Mouse (Mus musculus): ENCODE data around the gene Tgif1. TPM values are rescaled to one million over a fixed set of nuclear protein-coding genes. Genes with fewer than 3 reads are reported as not detected.

Tgif1 gene
- total RNA-seq, 2 experiments from 2014 or later: 1.5 to 1.6 TPM

DNA sequence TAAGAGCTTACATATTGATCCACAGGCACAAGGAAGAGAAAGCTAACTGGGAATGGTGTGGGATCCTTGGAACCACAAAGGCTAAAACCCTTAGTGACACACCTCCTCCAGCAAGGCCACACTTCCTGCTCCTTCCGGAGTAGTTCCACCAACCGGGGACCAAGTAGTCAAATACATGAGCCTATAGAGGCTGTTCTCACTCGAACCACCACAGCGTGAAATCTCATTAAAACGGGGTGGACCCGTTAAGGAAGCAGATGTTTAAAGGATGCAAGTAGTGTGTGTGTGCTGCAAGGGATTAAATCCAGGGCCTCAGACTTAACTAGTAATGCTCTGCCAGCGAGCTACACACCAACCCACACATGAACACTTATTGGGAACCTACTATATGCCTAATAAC, 27.8 kb upstream of the Tgif1 start:
- no peak overlapping the region for H3K27ac ChIP-seq
- intact Hi-C loops (cut with DNase I): no loop called here
- no peak for DNase-seq (ENCODE audit: extremely low spot score in 1 of 2, low spot score in 2 of 2)
- H3K4me3 ChIP-seq: no peak overlapping the region
- TF ChIP-seq CTCF (IDR thresholded peaks at IDR 0.05): no peak

DNA sequence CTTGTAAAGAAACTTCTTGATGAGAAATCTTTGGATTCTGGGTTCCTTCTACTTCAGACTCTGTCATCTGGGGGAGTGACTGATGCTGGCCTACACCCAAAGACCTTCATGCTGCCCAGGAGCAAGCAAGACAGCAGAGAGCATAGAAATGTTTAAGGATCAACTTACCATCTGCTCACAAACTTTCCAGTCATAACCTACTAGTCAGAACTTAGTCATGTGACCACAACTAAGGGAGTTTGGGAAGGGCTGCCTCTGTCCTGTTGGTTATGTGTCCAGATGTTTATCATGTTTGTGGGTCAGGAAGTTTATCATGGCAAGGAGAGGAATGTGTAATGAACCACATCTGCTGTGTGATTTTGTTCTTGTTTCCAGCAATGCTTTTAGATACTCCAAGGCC, 24.9 kb upstream of the Tgif1 start:
- no peak overlapping the region for H3K27ac ChIP-seq
- DNase-seq (ENCODE audit: extremely low spot score in 1 of 2, low spot score in 2 of 2): no peak
- no peak for TF ChIP-seq CTCF (IDR thresholded peaks at IDR 0.05)
- no peak overlapping the region for H3K4me3 ChIP-seq
- intact Hi-C loops (cut with DNase I): no loop called here

DNA sequence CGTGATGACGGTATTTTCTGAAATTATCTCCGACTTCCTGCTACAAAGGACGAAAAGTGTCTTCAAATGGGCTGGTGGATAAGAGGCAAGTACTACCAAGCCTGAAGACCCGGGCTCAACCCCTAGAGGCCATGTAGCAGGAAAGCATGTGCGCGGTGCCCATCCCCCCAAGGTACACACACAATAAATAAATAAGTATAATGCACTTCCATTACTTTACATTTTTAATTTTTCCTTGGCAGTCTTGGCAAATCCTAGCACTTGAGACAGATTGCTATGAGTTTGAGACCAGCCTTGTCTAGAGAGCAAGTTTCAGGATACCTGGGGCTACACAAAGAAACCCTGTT, 20.4 kb upstream of the Tgif1 start:
- H3K27ac ChIP-seq: no peak overlapping the region
- peak overlapping the region; percentile 35 for H3K4me3 ChIP-seq
- TF ChIP-seq CTCF (IDR thresholded peaks at IDR 0.05): no peak
- DNase-seq (ENCODE audit: extremely low spot score in 1 of 2, low spot score in 2 of 2): no peak
- intact Hi-C loops (cut with DNase I): no loop called here

DNA sequence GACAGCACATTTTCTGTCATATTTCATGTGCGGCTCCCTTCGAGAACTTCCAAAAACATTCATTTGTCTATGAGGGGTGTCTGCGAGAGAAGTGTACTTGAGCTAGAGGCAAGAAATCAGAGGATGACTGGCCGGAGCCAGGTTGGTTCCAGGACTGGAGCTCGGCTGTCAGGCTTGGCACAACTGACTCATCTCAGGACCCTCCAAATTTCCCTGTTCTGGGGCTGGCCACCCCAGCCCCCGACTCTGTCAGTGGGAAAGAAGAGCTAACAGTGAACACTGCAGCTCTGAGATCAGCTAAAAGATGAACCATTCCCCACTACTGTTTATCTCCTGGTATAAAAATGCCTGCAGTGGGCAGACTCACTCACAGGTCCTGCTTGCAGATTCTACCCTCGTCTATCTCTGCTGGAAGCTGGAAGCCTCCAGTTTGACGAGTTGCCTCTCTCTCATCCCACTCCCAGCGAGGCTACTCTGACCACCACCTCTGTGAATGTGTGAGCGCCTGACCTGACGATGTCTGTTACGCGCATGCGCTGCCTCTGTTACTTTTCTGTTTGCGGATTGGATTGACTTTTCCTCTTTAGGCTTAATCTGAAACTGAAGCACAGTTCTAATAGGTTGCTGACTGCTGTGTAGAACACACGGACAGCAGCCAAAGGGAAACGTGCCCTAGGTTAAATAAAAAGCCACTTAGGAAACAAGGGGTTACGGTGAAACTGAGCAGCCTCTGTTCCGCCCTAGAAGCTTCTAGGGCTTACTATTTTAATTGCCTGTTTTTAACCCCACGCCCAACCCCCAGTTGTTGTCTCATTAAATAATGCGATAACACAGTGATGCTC, 19.8 kb upstream of the Tgif1 start:
- DNase-seq (ENCODE audit: extremely low spot score in 1 of 2, low spot score in 2 of 2): peak in 1 of 2 experiments; percentile 17
- no peak for TF ChIP-seq CTCF (IDR thresholded peaks at IDR 0.05)
- Histone ChIP-seq H3K27ac (no peak overlapping the region), H3K4me3 (peak overlapping the region; percentile 35)
- intact Hi-C loops (cut with DNase I): no loop called here

DNA sequence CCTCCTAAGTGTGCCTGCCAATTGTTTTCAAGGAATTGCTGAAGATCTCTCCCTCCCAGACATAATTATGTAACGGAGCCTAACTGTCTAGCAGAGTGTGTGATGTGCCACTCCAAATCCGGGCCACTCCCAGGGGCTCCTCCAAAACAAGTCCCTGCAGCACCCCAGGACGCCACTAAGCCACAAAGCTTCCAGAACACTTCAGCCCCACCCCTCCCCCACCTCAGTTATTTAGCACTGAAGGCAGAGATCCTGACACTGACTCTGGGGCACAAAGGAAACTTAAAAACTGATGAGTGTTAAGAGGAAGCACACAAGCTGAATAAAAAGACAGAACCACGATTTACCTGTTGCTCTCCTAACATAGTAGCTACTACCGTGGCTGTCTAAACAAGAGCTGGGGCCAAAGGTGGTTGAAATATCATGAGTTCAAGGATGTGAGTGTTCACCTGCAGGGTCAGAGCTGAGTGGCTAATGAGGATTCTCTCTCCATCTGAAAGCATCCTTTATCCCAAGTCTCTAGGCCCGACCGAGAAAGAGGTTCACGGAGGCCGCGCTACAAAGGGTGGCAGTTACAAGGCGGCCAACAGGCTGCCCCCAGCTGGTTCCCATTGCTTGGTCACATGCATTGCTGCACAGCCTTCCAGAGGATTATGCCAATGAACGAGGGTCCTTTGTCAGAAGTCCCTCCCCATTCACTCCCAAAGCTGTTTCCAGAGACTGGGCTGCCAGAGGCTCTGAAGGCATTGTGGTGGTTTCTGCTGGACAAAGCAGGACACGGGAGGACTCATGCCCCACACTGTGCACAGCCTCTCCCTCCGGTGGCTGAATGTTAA, 19.0 kb upstream of the Tgif1 start:
- TF ChIP-seq CTCF (IDR thresholded peaks at IDR 0.05): no peak
- DNase-seq (ENCODE audit: extremely low spot score in 1 of 2, low spot score in 2 of 2): no peak
- Histone ChIP-seq H3K4me3 (peak overlapping the region; percentile 35; the same call in 1 of the 2 replicates), H3K27ac (no peak overlapping the region)
- intact Hi-C loops (cut with DNase I): no loop called here

DNA sequence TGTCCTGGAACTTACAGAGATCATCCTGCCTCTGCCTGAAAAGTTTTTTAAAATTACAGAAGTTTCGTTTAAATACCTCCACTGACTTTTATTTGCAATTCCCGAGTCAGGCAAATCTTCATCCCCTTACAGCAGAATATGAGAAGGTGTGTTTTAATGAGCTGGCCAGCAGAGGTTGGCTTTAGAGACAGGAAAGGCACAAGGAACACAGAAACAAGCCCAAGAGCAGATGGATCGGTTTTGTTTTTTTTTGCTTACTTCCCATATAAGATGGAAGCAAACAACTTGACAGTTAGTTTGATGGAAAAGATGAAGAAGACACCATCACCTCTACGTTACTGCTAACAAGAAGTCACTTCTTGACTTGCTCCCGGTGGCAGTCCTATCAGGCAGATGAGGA, 18.3 kb upstream of the Tgif1 start:
- no peak for DNase-seq (ENCODE audit: extremely low spot score in 1 of 2, low spot score in 2 of 2)
- TF ChIP-seq CTCF (IDR thresholded peaks at IDR 0.05): no peak
- intact Hi-C loops (cut with DNase I): no loop called here

DNA sequence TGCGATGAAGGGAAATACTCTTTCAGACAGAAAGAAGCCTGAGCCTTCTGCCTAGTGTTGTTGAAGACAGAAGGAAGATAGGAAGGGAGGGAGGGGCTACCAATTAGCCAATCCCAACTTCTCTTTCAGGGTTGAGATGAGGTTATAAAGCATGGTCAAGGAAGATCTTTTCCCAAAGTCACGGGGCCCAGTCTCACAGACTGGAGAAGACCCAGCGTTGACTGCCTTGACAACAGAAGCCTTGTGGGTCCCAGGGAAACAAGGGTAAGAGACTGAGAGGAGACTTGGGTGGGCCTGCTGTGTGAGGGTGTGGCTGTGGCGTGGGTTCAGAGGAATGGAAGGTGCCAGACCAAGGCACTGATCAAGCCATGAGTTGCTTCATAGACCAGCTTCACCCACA, 17.2 kb upstream of the Tgif1 start:
- H3K27ac ChIP-seq: no peak overlapping the region
- DNase-seq (ENCODE audit: extremely low spot score in 1 of 2, low spot score in 2 of 2): no peak
- no peak overlapping the region for H3K4me3 ChIP-seq
- intact Hi-C loops (cut with DNase I): no loop called here
- no peak for TF ChIP-seq CTCF (IDR thresholded peaks at IDR 0.05)

More for the DNA sequence above, 18.3 kb upstream of the Tgif1 start:
- Histone ChIP-seq H3K4me3 (no peak overlapping the region), H3K27ac (no peak overlapping the region)

DNA sequence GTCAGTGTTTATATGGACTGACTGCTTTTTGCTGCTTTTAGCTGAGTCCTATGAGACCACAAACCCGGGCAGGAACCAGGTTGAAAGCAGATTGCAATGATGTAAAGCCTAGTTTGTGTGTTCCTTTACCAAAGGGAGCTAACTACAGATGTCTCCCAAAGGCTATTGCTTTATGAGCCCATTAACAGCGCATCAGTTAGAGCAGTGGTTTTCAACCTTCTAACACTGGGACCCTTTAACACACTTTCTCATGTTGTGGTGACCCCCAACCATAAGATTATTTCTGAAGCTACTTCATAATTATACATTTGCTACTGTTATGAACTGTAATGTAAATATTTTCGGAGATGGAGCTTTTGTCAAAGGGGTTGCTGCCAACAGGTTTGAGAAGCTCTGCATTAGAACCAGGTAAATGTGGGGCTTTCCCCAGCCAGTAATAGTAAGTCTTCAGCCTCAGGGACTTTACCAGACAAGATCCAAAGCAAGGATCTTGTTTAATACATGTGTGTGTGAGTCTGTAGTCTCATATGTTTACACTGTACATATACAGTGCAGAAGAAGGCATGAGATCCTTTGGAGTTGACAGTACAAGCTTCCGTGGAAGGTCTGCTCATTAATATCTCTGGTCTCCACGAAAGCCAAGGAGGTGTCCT, 15.4 kb upstream of the Tgif1 start:
- intact Hi-C loops (cut with DNase I): no loop called here
- DNase-seq (ENCODE audit: extremely low spot score in 1 of 2, low spot score in 2 of 2): no peak
- no peak overlapping the region for H3K27ac ChIP-seq
- TF ChIP-seq CTCF (IDR thresholded peaks at IDR 0.05): no peak
- H3K4me3 ChIP-seq: no peak overlapping the region

DNA sequence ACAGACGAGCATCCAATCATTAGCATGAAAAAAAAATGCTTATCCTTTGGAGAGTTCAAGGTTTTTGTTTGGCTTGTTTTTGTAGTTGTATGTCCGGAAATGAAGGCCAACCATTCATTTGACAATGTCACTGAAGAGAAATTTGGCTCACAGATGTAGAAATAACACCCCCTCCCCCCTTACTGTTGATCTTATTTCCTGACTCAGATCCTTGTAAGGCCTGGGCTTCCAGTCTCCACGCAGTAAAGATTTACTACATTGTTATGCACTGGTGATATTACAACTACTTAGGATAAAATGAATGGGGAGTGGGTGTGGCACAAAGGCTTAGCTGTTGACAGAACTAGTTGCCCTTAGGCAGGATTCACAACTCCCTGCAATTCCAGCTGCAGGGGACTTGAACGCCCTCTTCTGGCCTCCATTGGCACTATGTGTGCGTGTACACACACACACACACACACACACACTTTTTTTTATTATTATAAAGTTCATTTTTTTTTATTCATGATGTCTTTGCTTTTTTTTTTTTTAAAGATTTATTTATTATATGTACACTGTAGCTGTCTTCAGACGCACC, 13.3 kb upstream of the Tgif1 start:
- intact Hi-C loops (cut with DNase I): no loop called here
- H3K4me3 ChIP-seq: no peak overlapping the region
- DNase-seq (ENCODE audit: extremely low spot score in 1 of 2, low spot score in 2 of 2): no peak
- TF ChIP-seq CTCF (IDR thresholded peaks at IDR 0.05): no peak
- no peak overlapping the region for H3K27ac ChIP-seq

DNA sequence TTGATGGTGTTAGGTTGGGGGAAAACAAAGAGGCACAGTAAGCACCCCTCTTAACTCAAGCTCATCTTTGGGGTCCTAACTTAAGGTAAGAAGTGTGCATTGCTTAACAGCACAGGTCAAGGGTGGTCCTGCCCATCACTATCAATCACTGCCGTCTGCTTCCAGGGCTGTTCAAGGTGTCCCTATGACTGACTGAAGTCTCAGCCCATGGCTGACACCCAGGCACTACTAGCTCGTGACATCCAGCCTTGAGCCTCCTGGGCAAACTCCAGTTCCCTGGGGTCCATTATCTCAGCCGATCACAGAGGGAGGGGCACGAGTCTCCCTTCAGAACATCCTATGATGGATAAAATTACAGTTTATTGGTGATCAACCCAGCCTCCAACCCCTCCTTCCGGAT, 12.7 kb upstream of the Tgif1 start:
- no peak for DNase-seq (ENCODE audit: extremely low spot score in 1 of 2, low spot score in 2 of 2)
- H3K4me3 ChIP-seq: no peak overlapping the region
- H3K27ac ChIP-seq: no peak overlapping the region
- no peak for TF ChIP-seq CTCF (IDR thresholded peaks at IDR 0.05)
- intact Hi-C loops (cut with DNase I): no loop called here

DNA sequence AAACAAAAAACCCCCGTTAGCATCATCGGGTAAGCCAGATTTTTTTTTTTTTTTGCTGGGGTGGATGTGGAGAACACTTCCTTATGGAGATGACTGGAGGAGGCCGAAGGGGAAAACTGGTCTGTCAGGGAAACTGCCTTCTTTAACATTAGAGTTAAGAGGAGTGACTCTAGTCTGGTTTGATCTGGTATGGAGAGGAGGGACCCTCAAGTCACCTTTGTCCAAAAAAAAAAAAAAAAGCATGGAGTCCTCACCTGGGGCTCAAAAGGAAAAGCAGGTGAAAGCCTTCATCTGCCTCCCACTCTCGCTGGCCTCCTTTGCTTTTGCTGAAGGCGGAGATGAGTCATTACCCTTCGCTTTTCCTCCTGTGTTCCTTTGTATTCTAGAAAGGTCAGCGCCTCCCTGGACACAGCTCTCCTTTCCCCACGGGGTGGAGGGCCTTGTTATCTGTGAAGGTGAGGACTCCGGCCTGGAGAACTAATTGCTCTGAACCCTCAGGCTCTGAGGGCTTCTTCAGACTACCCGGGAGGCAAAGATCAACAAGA, 11.8 kb upstream of the Tgif1 start:
- no peak for DNase-seq (ENCODE audit: extremely low spot score in 1 of 2, low spot score in 2 of 2)
- intact Hi-C loops (cut with DNase I): no loop called here
- no peak overlapping the region for H3K27ac ChIP-seq
- TF ChIP-seq CTCF (IDR thresholded peaks at IDR 0.05): no peak
- H3K4me3 ChIP-seq: no peak overlapping the region
